In genomic region chr5:90931911-90932310, GRCm38 (mm10) we compare ENCODE assay signal across 8 mouse cellular contexts. TPM values are rescaled to one million over a fixed set of nuclear protein-coding genes. Genes with fewer than 3 reads are reported as not detected.
A peak's percentile ranks its signal among the peaks of the same experiment; 100 is the strongest.
DNase-seq lines count a peak whose midpoint lies in the region; ATAC-seq and TF ChIP-seq lines count a peak whose summit lies in the region.

No protein-coding gene starts in this region.

- no peaks in the 10 kb centered on the region for H3K9me3 ChIP-seq in embryonic facial prominence, embryonic 11.5 days (replicated peaks; ENCODE audit: control insufficient read depth, low read length)
- no peaks in the 10 kb centered on the region for H3K9me3 ChIP-seq in intestine, embryonic 15.5 days
- H3K9me3 ChIP-seq in neural tube, embryonic 12.5 days, result no peaks in the 10 kb centered on the region

- ATAC-seq in embryonic facial prominence, embryonic 11.5 days (replicated peaks; ENCODE audit: insufficient number of reproducible peaks, low FRiP score, low TSS enrichment, low read depth), result peak; percentile 40; the same call in 1 of the 2 replicates
- no peak for ATAC-seq in intestine, embryonic 15.5 days
- peak; percentile 35 for ATAC-seq in neural tube, embryonic 12.5 days (ENCODE audit: low FRiP score, low read depth)

- no peaks in the 10 kb centered on the region; the same call in 1 of the 2 replicates for H3K36me3 ChIP-seq in liver, adult 2 months (ENCODE audit: control insufficient read depth, insufficient read depth, low read length)
- H3K36me3 ChIP-seq in embryonic facial prominence, embryonic 11.5 days (replicated peaks; ENCODE audit: control insufficient read depth, insufficient read depth, low read depth, low read length), result no peaks in the 10 kb centered on the region
- no peaks in the 10 kb centered on the region for H3K36me3 ChIP-seq in intestine, embryonic 15.5 days
- H3K36me3 ChIP-seq in neural tube, embryonic 12.5 days, result peaks cover 11% of the 10 kb centered on the region; the same call in 1 of the 2 replicates

- TF ChIP-seq CTCF in liver, adult 2 months (IDR thresholded peaks at IDR 0.05; ENCODE audit: low read depth, low read length), result no peak

- H3K27ac ChIP-seq in liver, adult 2 months (replicated peaks; ENCODE audit: insufficient read depth, low read depth, low read length), result no peak overlapping the region
- peak overlapping the region; percentile 98 for H3K27ac ChIP-seq in embryonic facial prominence, embryonic 11.5 days (replicated peaks; ENCODE audit: low read depth, low read length)
- peak overlapping the region; percentile 98 for H3K27ac ChIP-seq in intestine, embryonic 15.5 days
- peak overlapping the region; percentile 97 for H3K27ac ChIP-seq in neural tube, embryonic 12.5 days

- peak overlapping the region; percentile 91 for H3K9ac ChIP-seq in liver, adult 2 months (ENCODE audit: low read depth, low read length)
- peak overlapping the region; percentile 97 for H3K9ac ChIP-seq in embryonic facial prominence, embryonic 11.5 days (replicated peaks; ENCODE audit: low read length)
- H3K9ac ChIP-seq in intestine, embryonic 15.5 days, result peak overlapping the region; percentile 98
- peak overlapping the region; percentile 97 for H3K9ac ChIP-seq in neural tube, embryonic 12.5 days

- H3K4me2 ChIP-seq in embryonic facial prominence, embryonic 11.5 days (ENCODE audit: low read depth, low read length), result peak overlapping the region; percentile 52
- peak overlapping the region; percentile 62 for H3K4me2 ChIP-seq in intestine, embryonic 15.5 days (replicated peaks)
- H3K4me2 ChIP-seq in neural tube, embryonic 12.5 days (replicated peaks), result peak overlapping the region; percentile 57

- no peak for TF ChIP-seq POLR2A in liver, adult 2 months (IDR thresholded peaks at IDR 0.05; ENCODE audit: extremely low read depth, insufficient read depth, low read length)

- peaks cover 6% of the 10 kb centered on the region; the same call in 1 of the 2 replicates for H3K4me1 ChIP-seq in liver, adult 2 months (ENCODE audit: control insufficient read depth, insufficient read depth, low read length)
- H3K4me1 ChIP-seq in embryonic facial prominence, embryonic 11.5 days (ENCODE audit: control insufficient read depth, insufficient read depth, low read length), result no peaks in the 10 kb centered on the region
- H3K4me1 ChIP-seq in intestine, embryonic 15.5 days (replicated peaks), result peaks cover 6% of the 10 kb centered on the region; the same call in 1 of the 2 replicates
- peaks cover 5% of the 10 kb centered on the region for H3K4me1 ChIP-seq in neural tube, embryonic 12.5 days

- 39% methylated on average over 6 of the region's 6 CpGs for WGBS in liver, adult 2 months
- WGBS in embryonic facial prominence, embryonic 11.5 days, result 3% methylated on average over 6 of the region's 6 CpGs
- 7% methylated on average over 6 of the region's 6 CpGs for WGBS in intestine, embryonic 15.5 days
- 8% methylated on average over 6 of the region's 6 CpGs for WGBS in neural tube, embryonic 12.5 days

- no peak for DNase-seq in liver, adult 2 months (ENCODE audit: extremely low read depth, low read depth, low spot score)
- no peak for DNase-seq in liver
- peak; percentile 33 for DNase-seq in embryonic facial prominence, embryonic 11.5 days (ENCODE audit: low spot score)
- no peak for DNase-seq in thymus, postnatal 4 days
- no peak for DNase-seq in kidney, postnatal 4 days
- no peak for DNase-seq in kidney, postnatal 10 days

- H3K27me3 ChIP-seq in liver, adult 2 months (ENCODE audit: control insufficient read depth, insufficient read depth, low read length), result no peaks in the 10 kb centered on the region
- H3K27me3 ChIP-seq in embryonic facial prominence, embryonic 11.5 days (ENCODE audit: control insufficient read depth, insufficient read depth, low read length), result no peaks in the 10 kb centered on the region
- no peaks in the 10 kb centered on the region for H3K27me3 ChIP-seq in intestine, embryonic 15.5 days (replicated peaks)
- no peaks in the 10 kb centered on the region for H3K27me3 ChIP-seq in neural tube, embryonic 12.5 days (replicated peaks)

- H3K4me3 ChIP-seq in liver, adult 2 months (ENCODE audit: insufficient read depth, low read depth, low read length), result peak overlapping the region; percentile 52
- H3K4me3 ChIP-seq in embryonic facial prominence, embryonic 11.5 days (ENCODE audit: low read depth, low read length), result peak overlapping the region; percentile 74
- H3K4me3 ChIP-seq in intestine, embryonic 15.5 days (replicated peaks), result peak overlapping the region; percentile 85
- H3K4me3 ChIP-seq in neural tube, embryonic 12.5 days, result peak overlapping the region; percentile 80

- H3K79me2 ChIP-seq in liver, adult 2 months (ENCODE audit: control insufficient read depth, insufficient read depth, low read length), result no peaks in the 10 kb centered on the region; the same call in 1 of the 2 replicates

RNA-seq across cellular contexts. Expression of gene Mthfd2l, which starts 1.0 kb away (rescaled TPM):
- 7.8 and 9.9 TPM in 2 replicates for total RNA-seq in liver, adult 2 months (2014; rRNA removed)
- 6.3 and 6.4 TPM in 2 replicates for polyA plus RNA-seq in liver, adult 2 months (2012; rRNA removed)
- 80.7 and 102 TPM in 2 replicates for polyA plus RNA-seq in embryonic facial prominence, embryonic 11.5 days (2014; fragmentation: Nextera tagmentation; extraction: Ambion mirVana)
- polyA plus RNA-seq in intestine, embryonic 15.5 days (2015; fragmentation: Nextera tagmentation; extraction: Ambion mirVana), result 37.1 and 46.2 TPM in 2 replicates
- polyA plus RNA-seq in neural tube, embryonic 12.5 days (2016; fragmentation: Nextera tagmentation; extraction: Ambion mirVana), result 99.9 and 100 TPM in 2 replicates

RNA-seq across cellular contexts. Expression of gene Cxcl2, which starts 28.2 kb away (rescaled TPM):
- total RNA-seq in liver, adult 2 months (2014; rRNA removed), result 0.07 and 0.28 TPM in 2 replicates
- polyA plus RNA-seq in liver, adult 2 months (2012; rRNA removed), result 0.17 and 0.31 TPM in 2 replicates
- not detected in 2 replicates for polyA plus RNA-seq in embryonic facial prominence, embryonic 11.5 days (2014; fragmentation: Nextera tagmentation; extraction: Ambion mirVana)
- 0.20 TPM in 1 of 2 replicates, not detected in the other for polyA plus RNA-seq in intestine, embryonic 15.5 days (2015; fragmentation: Nextera tagmentation; extraction: Ambion mirVana)
- polyA plus RNA-seq in neural tube, embryonic 12.5 days (2016; fragmentation: Nextera tagmentation; extraction: Ambion mirVana), result not detected in 2 replicates

RNA-seq across cellular contexts. Expression of gene Cxcl1, which starts 40.9 kb away (rescaled TPM):
- total RNA-seq in liver, adult 2 months (2014; rRNA removed), result 8.2 and 9.3 TPM in 2 replicates
- polyA plus RNA-seq in liver, adult 2 months (2012; rRNA removed), result 2.0 and 4.2 TPM in 2 replicates
- 0.60 and 0.79 TPM in 2 replicates for polyA plus RNA-seq in embryonic facial prominence, embryonic 11.5 days (2014; fragmentation: Nextera tagmentation; extraction: Ambion mirVana)
- polyA plus RNA-seq in intestine, embryonic 15.5 days (2015; fragmentation: Nextera tagmentation; extraction: Ambion mirVana), result 0.39 and 0.68 TPM in 2 replicates
- not detected in 2 replicates for polyA plus RNA-seq in neural tube, embryonic 12.5 days (2016; fragmentation: Nextera tagmentation; extraction: Ambion mirVana)
